Mouse (Mus musculus): ENCODE data around the gene Ust. TPM values are rescaled to one million over a fixed set of nuclear protein-coding genes. Genes with fewer than 3 reads are reported as not detected.

Gene Ust
- total and polyA plus RNA-seq, 3 experiments = 0.11 TPM; not detected in 2

- Histone ChIP-seq H3K36me3 (replicated peaks) (no peaks in the 10 kb centered on the region), H3K9me3 (replicated peaks) (no peaks in the 10 kb centered on the region), H3K27me3 (ENCODE audit: insufficient read depth, low read length) (no peaks in the 10 kb centered on the region), H3K4me1 (ENCODE audit: insufficient read depth, low read depth, low read length) (no peaks in the 10 kb centered on the region), H3K4me3 (ENCODE audit: low read depth, low read length) (no peak overlapping the region)
- ATAC-seq (ENCODE audit: extremely low read depth, insufficient number of reproducible peaks, low FRiP score, poor library complexity, severe bottlenecking) = no peak
- no peak for DNase-seq (ENCODE audit: low spot score)
- no peak for TF ChIP-seq GATA1 (IDR thresholded peaks at IDR 0.05; ENCODE audit: borderline replicate concordance, low read length)
- TF ChIP-seq TAL1 (conservative IDR thresholded peaks at IDR 0.05; ENCODE audit: low read depth, low read length) = no peak
Observed at GRCm38 (mm10) chr10:8226650-8227049, 292.0 kb downstream of the Ust start.

- Histone ChIP-seq H3K4me3 (ENCODE audit: low read depth, low read length) (no peak overlapping the region), H3K4me1 (ENCODE audit: insufficient read depth, low read depth, low read length) (no peaks in the 10 kb centered on the region), H3K27me3 (ENCODE audit: insufficient read depth, low read length) (peaks cover 2% of the 10 kb centered on the region; the same call in 1 of the 2 replicates), H3K36me3 (replicated peaks) (no peaks in the 10 kb centered on the region), H3K9me3 (replicated peaks) (no peaks in the 10 kb centered on the region)
- ATAC-seq (ENCODE audit: extremely low read depth, insufficient number of reproducible peaks, low FRiP score, poor library complexity, severe bottlenecking) (no peak), DNase-seq (ENCODE audit: low spot score) (no peak)
- TF ChIP-seq CTCF (IDR thresholded peaks at IDR 0.05; ENCODE audit: low read depth, low read length) = no peak
- no peak for TF ChIP-seq TAL1 (conservative IDR thresholded peaks at IDR 0.05; ENCODE audit: low read depth, low read length)
- TF ChIP-seq POLR2AphosphoS5 (IDR thresholded peaks at IDR 0.05; ENCODE audit: insufficient replicate concordance, low read depth, low read length) = no peak
- no peak for TF ChIP-seq GATA1 (IDR thresholded peaks at IDR 0.05; ENCODE audit: borderline replicate concordance, low read length)
- TF ChIP-seq GATA2 (IDR thresholded peaks at IDR 0.05; ENCODE audit: borderline replicate concordance, low read depth, low read length) = no peak
Observed at GRCm38 (mm10) chr10:8224641-8225040, 294.0 kb downstream of the Ust start.

GRCm38 (mm10) chr10:8224046-8224445 is 294.6 kb downstream of the Ust start:
- Histone ChIP-seq H3K27me3 (ENCODE audit: insufficient read depth, low read length) (peaks cover 2% of the 10 kb centered on the region; the same call in 1 of the 2 replicates), H3K9me3 (replicated peaks) (no peaks in the 10 kb centered on the region), H3K4me1 (ENCODE audit: insufficient read depth, low read depth, low read length) (no peaks in the 10 kb centered on the region), H3K36me3 (replicated peaks) (no peaks in the 10 kb centered on the region), H3K4me3 (ENCODE audit: low read depth, low read length) (no peak overlapping the region)
- ATAC-seq (ENCODE audit: extremely low read depth, insufficient number of reproducible peaks, low FRiP score, poor library complexity, severe bottlenecking) (no peak), DNase-seq (ENCODE audit: low spot score) (no peak)
- no peak for TF ChIP-seq GATA2 (IDR thresholded peaks at IDR 0.05; ENCODE audit: borderline replicate concordance, low read depth, low read length)
- no peak for TF ChIP-seq POLR2AphosphoS5 (IDR thresholded peaks at IDR 0.05; ENCODE audit: insufficient replicate concordance, low read depth, low read length)
- no peak for TF ChIP-seq GATA1 (IDR thresholded peaks at IDR 0.05; ENCODE audit: borderline replicate concordance, low read length)
- TF ChIP-seq TAL1 (conservative IDR thresholded peaks at IDR 0.05; ENCODE audit: low read depth, low read length) = no peak
- TF ChIP-seq CTCF (IDR thresholded peaks at IDR 0.05; ENCODE audit: low read depth, low read length) = no peak

- no peak for ATAC-seq (ENCODE audit: extremely low read depth, insufficient number of reproducible peaks, low FRiP score, poor library complexity, severe bottlenecking)
- Histone ChIP-seq H3K36me3 (replicated peaks) (no peaks in the 10 kb centered on the region), H3K4me1 (ENCODE audit: insufficient read depth, low read depth, low read length) (no peaks in the 10 kb centered on the region), H3K4me3 (ENCODE audit: low read depth, low read length) (no peak overlapping the region), H3K27me3 (ENCODE audit: insufficient read depth, low read length) (peaks cover 2% of the 10 kb centered on the region; the same call in 1 of the 2 replicates), H3K9me3 (replicated peaks) (no peaks in the 10 kb centered on the region)
- TF ChIP-seq CTCF (IDR thresholded peaks at IDR 0.05; ENCODE audit: low read depth, low read length) = no peak
- no peak for TF ChIP-seq POLR2AphosphoS5 (IDR thresholded peaks at IDR 0.05; ENCODE audit: insufficient replicate concordance, low read depth, low read length)
- TF ChIP-seq TAL1 (conservative IDR thresholded peaks at IDR 0.05; ENCODE audit: low read depth, low read length) = no peak
- DNase-seq (ENCODE audit: low spot score) = no peak
Observed at GRCm38 (mm10) chr10:8216946-8217345, 301.7 kb downstream of the Ust start.

GRCm38 (mm10) chr10:8215181-8215580 is 303.4 kb downstream of the Ust start:
- Histone ChIP-seq H3K36me3 (replicated peaks) (no peaks in the 10 kb centered on the region), H3K4me3 (ENCODE audit: low read depth, low read length) (no peak overlapping the region), H3K4me1 (ENCODE audit: insufficient read depth, low read depth, low read length) (no peaks in the 10 kb centered on the region), H3K9me3 (replicated peaks) (no peaks in the 10 kb centered on the region), H3K27me3 (ENCODE audit: insufficient read depth, low read length) (no peaks in the 10 kb centered on the region; the same call in 1 of the 2 replicates)
- no peak for ATAC-seq (ENCODE audit: extremely low read depth, insufficient number of reproducible peaks, low FRiP score, poor library complexity, severe bottlenecking)
- DNase-seq (ENCODE audit: low spot score) = no peak
- TF ChIP-seq GATA1 (IDR thresholded peaks at IDR 0.05; ENCODE audit: borderline replicate concordance, low read length) = no peak
- TF ChIP-seq CTCF (IDR thresholded peaks at IDR 0.05; ENCODE audit: low read depth, low read length) = no peak
- no peak for TF ChIP-seq POLR2AphosphoS5 (IDR thresholded peaks at IDR 0.05; ENCODE audit: insufficient replicate concordance, low read depth, low read length)
- TF ChIP-seq TAL1 (conservative IDR thresholded peaks at IDR 0.05; ENCODE audit: low read depth, low read length) = no peak
- no peak for TF ChIP-seq GATA2 (IDR thresholded peaks at IDR 0.05; ENCODE audit: borderline replicate concordance, low read depth, low read length)

GRCm38 (mm10) chr10:8213906-8214421 is 304.7 kb downstream of the Ust start:
- no peaks in the 10 kb centered on the region for H3K27me3 ChIP-seq (ENCODE audit: insufficient read depth, low read length)
- DNase-seq (ENCODE audit: low spot score) (no peak), ATAC-seq (ENCODE audit: extremely low read depth, insufficient number of reproducible peaks, low FRiP score, poor library complexity, severe bottlenecking) (no peak)
- no peak overlapping the region for H3K4me3 ChIP-seq (ENCODE audit: low read depth, low read length)
- H3K36me3 ChIP-seq (replicated peaks) = no peaks in the 10 kb centered on the region
- no peaks in the 10 kb centered on the region for H3K4me1 ChIP-seq (ENCODE audit: insufficient read depth, low read depth, low read length)
- no peaks in the 10 kb centered on the region for H3K9me3 ChIP-seq (replicated peaks)
- TF ChIP-seq POLR2AphosphoS5 (IDR thresholded peaks at IDR 0.05; ENCODE audit: insufficient replicate concordance, low read depth, low read length) (no peak), TAL1 (conservative IDR thresholded peaks at IDR 0.05; ENCODE audit: low read depth, low read length) (no peak), GATA1 (IDR thresholded peaks at IDR 0.05; ENCODE audit: borderline replicate concordance, low read length) (no peak), CTCF (IDR thresholded peaks at IDR 0.05; ENCODE audit: low read depth, low read length) (no peak), GATA2 (IDR thresholded peaks at IDR 0.05; ENCODE audit: borderline replicate concordance, low read depth, low read length) (no peak)

Data from G1E (cell line).